11 mouse cellular contexts compared by ENCODE assay signal in genomic region chr10:116784098-116784497, GRCm38 (mm10).
"Had no signal": no experiment of that assay in that cellular context is flagged by ENCODE, and none has a peak within 500 bp of the region (broad histone marks: within the 10 kb centered on the region; RNA-seq: fewer than 3 reads in every experiment).

No protein-coding gene starts in this region.

- H3K9ac ChIP-seq: limb, embryonic 13.5 days; neural tube, embryonic 12.5 days; stomach, embryonic 15.5 days had no signal

- H3K4me3 ChIP-seq: limb, embryonic 13.5 days; neural tube, embryonic 12.5 days; stomach, embryonic 15.5 days had no signal

- H3K27me3 ChIP-seq: limb, embryonic 13.5 days; neural tube, embryonic 12.5 days; stomach, embryonic 15.5 days had no signal

- H3K36me3 ChIP-seq: limb, embryonic 13.5 days; neural tube, embryonic 12.5 days; stomach, embryonic 15.5 days had no signal

- DNase-seq: kidney, postnatal 10 days; left cerebral cortex, postnatal 4 days; lung, adult 18-20 months; midbrain, embryonic 14.5 days; right cerebral cortex, postnatal 4 days; spleen, adult 18-20 months; thymus, adult 2 months; thymus, postnatal 25 days had no signal

- H3K4me2 ChIP-seq: limb, embryonic 13.5 days; neural tube, embryonic 12.5 days; stomach, embryonic 15.5 days had no signal

- H3K27ac ChIP-seq: limb, embryonic 13.5 days; neural tube, embryonic 12.5 days; stomach, embryonic 15.5 days had no signal

- H3K4me1 ChIP-seq: limb, embryonic 13.5 days; neural tube, embryonic 12.5 days; stomach, embryonic 15.5 days had no signal

- H3K9me3 ChIP-seq: limb, embryonic 13.5 days; neural tube, embryonic 12.5 days; stomach, embryonic 15.5 days had no signal
